Mouse (Mus musculus): Measurements from ENCODE around the gene 1110032F04Rik.
"Not testable (repeated sequence)": the region's sequence is repeated elsewhere in the genome, so short reads cannot be mapped to it uniquely, and the experiment has no call there.

1110032F04Rik gene

DNA sequence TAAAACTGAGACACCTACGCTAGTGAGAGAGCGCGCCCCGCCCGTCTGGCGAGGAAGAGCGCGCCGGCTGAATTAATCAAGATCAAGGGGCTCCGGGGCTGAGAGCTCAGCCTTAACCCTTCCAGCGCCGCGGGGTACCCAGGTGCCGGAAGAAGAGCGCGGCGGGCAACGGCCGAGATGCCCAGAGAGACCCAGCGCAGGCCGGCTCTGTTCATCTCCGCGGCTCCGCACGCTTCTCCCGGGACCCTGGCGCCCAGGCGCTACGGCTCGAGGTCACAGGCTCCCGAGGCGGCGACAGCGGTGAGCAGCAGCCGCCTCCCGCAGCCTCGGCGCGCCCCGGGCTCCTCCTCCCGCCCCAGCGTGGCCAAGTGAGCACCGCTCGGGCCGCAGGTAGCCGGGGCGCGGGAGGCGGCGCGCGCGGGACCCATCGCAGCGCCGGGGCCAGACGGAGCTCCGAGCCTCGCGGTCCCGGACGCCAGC lies at the start of gene 1110032F04Rik:
Gene 1110032F04Rik, plus strand, starts transcription at position 376 of the 480 bp plus-strand sequence.
- no peak for DNase-seq

DNA sequence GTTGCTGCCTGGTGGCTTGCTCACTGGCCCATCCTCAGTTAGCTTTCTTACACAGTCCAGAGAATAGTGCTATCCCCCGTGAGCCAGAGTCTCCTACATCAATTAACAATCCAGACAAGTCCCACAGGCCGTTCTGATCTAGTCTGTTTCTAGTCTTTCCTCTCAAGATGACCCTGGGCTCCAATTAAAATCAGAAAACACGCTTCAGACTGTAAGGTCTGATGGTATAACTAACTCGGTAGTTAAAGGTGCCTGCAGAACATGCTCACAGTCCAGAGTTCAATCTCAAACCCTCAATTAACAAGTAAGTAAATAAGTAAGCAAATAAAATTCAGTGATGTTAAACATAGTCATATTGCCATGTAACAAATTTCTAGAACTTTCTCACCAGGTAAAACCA lies 48.0 kb upstream of the 1110032F04Rik start:
- DNase-seq = no peak

DNA sequence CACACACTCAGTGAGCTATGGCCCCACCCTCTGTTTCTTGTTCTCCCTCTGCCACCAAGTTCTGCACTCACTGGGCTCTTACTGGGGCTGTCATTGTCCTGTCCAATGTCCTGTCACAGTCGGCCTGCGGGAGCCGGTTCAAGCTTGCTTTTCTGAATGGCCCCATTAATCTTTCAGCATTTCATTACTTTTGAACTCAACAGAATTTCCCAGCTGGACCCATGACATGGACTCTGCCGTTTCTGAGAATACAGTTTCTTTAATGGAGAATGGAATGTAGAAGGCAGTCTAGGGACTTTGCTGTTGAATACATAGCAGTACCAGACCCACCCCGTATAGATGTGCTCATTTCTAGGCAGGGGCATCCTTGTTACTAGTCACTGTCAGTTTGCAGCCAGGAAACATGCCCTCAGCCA lies 47.5 kb upstream of the 1110032F04Rik start:
- peak; percentile 20 for DNase-seq

DNA sequence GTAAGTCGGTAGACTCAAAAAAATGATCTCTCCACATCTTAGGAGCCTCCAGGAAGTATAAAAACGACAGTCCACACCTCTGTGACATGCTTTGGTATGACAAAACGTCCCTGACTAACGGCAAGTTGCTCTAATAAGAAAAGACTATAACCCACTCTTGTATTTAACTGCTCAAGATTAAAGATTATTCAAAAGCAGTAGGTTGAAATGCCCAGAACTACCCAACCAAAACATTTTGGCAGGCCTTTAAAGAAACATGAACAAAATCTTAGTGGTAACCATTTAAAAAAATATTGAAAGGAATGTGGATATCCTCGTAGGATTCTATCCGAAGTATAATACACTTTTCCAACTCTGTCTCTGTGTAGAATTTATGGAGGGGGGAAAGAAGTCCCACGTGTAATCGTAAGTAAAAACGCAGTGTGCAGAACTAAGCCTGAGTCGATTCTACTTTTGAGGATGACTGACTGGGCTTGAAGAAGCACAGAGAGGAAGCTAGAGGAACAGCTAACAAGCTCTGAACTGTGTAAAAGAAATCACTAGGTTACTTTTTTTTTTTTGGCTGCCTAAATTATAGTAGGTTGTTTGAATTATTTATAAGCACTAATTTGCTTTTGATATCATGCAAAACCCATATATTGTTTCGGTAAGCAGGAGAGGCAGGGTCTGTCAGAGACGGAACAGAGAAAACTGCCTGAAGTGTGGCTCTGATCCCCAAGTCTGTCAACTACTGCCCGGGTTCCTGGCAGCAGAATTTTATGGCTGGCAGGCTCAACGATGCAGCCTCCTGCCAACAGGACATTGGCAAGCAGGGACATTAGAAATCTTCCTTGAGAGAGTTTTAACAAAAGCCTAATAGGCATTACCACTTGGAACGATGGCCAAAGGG lies 45.3 kb upstream of the 1110032F04Rik start:
- DNase-seq = peak; percentile 53

DNA sequence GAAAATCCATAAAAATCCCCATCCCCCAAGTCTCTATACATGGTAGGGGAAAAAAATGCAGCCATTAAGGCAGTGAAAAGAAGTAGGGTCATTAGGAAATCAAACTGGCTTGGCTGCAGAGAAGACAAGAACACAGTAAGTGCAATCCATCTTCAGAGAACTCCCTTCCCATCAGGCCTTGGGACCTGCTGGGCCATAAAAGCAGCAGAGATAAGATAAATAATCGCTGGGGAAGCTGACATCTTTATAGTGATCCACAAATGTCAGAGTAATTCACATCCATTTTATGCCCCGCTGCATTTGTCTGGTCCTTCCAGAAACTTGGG lies 44.7 kb upstream of the 1110032F04Rik start:
- peak; percentile 1 for DNase-seq

DNA sequence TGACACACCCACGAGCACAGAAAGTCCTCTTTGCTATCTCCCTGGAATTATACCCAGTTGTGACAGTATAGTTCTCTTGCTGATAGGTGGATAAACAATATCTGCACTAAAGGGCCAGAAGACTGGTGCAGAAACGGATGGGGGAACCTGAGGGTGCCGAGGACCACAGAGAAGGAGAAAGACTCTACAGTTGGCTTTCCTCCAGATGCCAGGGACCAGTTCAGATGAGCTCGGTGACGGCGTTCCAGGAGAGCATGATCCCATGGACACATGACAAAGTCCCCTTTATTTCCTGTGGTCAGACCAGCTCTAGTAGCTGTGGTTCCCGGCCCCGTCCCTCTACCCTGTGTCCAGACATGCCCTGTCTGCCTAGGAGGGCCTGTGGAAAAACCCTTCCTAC lies 44.2 kb upstream of the 1110032F04Rik start:
- peak; percentile 2 for DNase-seq

DNA sequence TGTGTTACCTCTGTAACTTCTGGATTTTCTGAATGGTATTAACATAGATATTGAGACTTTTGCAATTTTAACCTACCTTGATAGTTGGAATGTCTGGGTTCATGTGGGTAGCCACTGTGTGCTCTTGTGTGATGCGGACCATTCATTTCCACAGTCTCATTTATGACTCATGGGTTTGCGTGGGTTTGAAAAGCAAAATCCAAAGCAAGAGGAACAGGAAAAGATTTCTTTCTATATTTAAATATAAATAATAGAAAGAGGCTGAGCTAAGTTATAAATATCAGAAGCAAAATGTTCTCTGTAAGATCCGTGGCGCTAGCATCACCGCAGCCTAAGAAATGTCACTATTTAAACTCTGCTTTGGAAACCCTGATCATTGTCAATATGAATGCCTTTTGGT lies 41.7 kb upstream of the 1110032F04Rik start:
- DNase-seq = no peak

DNA sequence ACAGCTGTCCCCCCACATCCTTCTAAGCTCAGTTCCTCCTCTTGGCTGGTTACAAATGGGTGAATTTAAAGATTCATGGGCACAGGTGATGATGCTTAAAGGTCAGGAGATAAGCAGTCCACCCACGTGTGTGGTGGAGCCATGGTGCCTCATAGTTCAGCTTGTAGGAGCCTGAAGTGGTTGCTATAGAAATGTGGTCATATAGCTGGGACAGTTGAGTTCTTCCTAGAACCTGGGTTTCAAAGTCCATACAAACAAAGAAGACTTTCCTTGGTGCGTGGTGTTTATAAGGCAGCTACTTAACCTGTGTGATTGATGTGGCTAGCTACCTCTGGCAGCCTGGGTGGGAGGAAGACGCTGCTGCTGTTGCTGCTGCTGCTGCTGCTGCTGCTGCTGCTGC lies 39.4 kb upstream of the 1110032F04Rik start:
- DNase-seq = no peak

DNA sequence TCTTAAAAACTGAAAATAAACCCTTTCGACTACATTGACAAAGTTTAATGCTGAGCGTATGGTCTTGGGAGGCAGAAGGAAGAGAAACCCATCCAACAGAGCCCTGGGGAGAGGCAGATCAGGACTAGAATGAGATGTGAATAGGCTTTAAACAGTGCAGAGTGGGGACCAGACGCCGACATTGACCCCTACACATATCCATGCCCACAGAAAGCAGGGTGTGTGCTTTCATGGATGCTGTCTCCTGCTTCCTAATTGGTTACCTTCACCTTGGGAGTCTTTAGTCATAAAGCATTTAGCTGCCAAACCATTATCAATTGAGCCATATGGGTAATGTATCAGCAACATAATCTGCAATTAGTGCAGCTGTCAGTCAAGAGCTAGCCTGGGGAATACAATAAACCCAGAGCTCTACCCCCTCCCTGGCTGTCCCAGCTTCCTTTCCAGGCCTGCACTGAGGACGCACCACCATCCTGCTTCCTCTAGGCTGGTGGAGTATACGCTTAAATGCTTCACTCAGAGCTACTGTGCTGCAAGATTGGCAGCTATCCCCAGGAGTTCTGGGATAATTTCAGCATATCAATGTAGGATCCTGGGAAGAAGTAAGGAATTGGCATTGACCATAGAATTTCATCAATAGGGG lies 32.4 kb upstream of the 1110032F04Rik start:
- DNase-seq = no peak

DNA sequence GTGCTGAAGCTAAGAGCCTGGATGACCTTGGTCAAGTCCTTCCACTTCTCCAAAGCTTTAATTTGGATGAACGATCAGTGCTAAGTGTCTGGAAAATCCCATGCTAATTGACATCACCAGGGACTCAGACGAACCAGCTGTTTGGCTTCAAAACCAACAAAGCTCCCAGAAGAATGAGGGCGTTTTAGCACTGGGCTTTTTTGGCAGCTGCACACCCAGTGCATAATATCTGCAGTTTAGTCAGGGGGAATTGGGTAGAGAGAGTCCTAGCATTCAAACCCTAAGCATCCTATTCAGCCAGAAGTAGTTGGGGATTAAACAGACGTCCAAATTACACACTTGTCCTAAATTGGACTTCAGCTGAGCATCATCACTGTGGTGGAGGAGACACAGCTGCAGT lies 29.2 kb upstream of the 1110032F04Rik start:
- DNase-seq = no peak

DNA sequence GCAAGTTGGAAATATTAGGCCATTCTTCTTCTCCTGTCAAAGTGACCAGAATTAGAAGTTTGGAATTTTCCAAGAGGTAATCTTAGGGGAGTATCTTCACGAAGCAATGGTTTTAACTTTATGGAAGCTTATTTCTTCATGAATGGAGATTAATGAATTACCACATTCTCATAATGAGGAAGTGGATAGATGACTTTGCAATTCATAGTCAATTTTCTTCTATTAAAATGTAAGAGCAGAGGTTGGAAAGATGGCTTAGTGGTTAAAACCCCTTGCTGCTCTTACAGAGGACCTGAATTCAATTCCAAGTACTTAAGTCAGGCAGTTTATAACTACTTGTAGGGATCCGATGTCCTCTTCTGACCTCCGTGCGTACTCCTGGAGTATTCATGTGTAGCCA lies 25.4 kb upstream of the 1110032F04Rik start:
- no peak for DNase-seq

DNA sequence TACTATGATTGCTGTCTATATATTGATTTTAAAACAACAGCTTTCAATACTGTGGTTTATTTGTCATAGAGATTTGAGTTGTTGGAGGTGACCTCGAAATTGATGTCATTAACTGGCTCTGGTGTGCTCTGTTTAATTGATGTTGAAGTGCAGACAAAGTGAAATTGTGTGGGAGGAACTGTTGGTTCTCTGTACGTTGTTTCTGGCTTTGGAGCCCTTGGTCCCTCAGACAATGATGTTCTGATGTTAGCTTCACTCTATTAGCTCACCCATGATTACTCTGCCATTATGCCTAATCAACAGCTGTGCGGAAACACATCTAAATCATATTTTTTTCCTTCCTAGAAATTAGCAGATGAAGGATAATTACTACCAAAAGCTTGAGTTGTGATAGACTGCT lies 21.1 kb upstream of the 1110032F04Rik start:
- DNase-seq = no peak

DNA sequence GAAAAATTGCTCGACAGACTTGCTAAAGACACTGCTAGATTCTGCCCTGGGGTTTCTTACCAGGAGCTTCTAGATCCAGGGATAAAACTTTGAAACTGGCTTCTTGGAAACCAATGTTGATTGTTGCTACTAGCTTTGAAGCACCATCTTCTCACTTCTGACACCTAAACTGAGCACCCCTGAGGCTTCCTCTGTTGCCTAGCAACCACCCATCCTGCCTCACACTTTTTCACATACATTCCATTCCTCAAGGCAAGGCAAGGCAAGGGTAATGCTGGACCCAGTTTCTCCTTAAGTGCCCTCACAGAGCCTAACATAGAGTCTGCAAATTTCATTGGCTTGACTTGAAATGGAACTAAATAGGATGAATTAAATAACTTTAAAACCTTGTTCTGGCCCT lies 17.0 kb upstream of the 1110032F04Rik start:
- no peak for DNase-seq

DNA sequence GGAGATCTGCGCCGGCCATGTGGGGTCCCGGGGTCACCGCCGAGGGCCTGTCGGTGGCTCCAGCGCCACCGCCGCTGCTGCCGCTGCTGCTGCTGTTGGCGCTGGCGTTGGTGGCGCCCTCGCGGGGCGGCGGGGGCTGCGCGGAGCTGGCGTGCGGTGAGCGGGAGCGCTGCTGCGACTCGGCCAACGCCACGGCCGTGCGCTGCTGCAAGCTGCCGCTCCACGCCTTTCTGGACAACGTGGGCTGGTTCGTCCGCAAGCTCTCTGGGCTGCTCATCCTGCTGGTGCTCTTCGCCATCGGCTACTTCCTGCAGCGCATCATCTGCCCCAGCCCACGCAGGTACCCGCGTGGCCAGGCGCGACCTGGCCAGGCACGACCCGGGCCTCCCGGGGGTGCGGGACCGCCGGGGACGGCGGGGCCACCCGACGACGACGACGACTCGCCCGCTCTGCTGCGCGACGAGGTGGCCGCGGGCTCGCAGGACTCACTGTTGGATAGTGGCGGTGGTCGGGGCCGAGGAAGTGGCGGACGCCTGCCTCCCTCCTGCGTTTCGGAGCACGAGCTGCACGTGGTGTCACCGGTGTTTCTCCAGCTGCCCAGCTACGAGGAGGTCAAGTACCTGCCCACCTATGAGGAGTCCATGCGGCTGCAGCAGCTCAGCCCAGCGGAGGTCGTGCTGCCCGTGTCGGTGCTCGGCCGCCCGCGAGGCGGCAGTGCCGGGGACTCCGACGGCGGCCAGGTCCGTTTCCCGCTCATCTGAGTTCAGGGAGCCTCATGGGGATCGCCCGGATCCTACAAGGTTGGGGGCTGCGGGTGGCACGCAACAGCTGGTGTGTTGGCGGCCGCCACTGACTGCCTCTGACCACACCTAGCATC lies 543 bp downstream of the 1110032F04Rik start:
- DNase-seq = no peak

DNA sequence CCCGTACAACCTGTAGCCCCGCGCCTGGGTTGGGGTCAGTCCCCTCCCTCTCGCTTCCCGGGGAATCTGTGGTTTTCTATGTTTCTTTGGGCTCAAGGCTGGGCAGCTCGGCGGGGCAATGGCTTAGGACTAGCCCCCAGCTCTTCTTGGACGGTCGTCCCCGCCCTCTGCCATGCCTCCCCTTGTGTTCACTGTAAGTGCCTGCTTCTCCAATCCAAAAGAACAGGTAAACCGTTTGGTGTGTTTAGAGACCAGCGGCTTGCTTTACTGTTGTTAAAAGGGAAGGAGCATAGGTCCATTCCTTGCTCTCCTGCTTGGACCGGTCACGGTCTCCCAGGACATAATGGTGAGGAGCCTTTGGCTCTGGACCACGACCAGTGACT lies 1.2 kb downstream of the 1110032F04Rik start:
- DNase-seq = no peak

DNA sequence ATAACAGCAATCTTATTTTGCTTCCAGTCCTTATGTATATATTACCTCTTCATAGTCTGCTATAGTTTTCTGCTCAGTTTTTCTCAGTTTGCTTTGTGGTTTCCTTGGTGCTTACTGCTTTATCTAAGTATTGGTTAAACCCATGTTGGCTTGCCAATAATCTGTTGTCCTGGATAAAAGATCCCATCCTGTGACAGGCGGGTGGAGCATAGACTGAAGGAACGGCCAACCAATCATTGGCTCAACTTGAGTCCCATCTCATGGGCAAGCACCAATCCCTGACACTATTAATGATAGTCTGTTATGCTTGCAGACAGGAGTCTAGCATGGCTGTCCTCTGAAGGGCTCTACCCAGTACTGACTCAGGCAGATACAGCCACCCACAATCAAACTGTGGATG lies 4.7 kb downstream of the 1110032F04Rik start:
- DNase-seq = no peak

DNA sequence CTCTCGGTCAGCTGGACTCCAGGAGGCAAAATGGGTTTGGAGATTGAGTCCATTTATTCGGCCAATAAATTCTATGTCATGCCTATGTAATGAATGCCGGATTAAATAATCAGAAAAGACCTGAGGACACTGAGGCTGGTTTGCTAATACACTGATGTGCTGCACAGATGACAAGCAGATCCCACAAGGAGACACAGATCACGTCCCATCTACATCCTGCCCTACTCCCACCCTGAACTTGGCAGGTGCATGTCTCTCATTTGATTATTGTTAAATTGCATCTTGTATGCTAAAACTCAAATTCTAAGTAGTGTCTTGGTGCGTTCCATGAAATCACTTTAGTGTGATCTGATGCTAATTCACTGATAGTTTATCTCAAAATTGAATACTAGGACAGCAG lies 17.5 kb downstream of the 1110032F04Rik start:
- no peak for DNase-seq

DNA sequence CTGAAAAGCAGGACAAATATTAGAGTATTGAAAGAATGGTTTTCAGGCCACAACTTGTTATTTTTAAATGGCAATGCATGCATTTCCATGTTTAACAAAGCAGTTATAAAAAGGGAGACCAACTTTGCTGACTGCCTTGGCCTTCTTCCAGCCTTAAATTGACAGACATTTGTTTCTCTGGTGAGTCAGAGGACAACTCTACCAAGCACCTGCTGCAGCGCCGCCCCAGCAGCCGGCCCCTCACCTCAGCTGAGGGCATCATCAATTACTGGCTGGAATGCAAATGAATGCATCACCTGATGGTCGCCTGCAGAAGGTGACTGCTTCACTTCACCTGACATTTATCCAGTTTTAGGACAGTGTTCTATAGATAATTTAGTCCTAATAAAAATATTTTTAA lies 26.0 kb downstream of the 1110032F04Rik start:
- no peak for DNase-seq

DNA sequence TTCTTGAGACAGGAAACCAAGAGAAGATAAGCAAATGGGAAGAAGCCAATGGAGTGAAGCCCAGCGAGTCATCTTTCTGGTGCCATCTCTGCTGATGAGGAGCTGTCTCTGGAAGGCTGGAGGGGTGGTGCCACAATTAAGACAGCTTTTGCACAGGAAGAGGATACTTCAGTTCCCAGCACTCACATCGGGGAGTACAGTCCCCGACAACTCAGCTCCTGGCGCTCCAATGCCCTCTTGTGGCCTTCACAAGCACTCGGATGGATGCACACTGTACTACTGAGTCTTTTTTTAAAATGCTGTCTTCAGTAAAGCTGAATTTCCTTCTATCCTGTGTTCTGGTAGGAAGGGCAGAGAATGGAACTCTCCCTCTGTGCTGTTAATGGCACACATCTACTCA lies 27.8 kb downstream of the 1110032F04Rik start:
- no peak for DNase-seq

DNA sequence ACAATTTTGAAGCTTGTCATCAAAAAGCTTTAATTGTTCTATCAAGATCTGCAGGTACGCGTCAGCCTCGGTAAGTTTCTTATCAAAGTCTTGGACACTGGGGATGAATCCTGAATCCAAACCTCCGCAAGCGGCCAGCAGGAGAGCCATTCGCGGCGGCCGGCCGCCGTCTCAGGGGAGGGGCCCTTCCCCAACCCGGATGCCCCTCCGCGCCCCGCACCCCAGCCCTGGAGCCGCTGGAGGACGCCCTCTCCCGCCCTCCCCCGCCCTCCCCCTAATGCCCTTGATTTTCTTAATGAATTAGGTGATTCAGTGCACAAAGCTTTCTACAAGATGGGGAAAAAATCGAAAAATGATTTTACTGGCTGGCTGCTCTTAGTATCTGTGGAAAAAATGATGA lies 33.2 kb downstream of the 1110032F04Rik start:
- DNase-seq = not testable (repeated sequence)

DNA sequence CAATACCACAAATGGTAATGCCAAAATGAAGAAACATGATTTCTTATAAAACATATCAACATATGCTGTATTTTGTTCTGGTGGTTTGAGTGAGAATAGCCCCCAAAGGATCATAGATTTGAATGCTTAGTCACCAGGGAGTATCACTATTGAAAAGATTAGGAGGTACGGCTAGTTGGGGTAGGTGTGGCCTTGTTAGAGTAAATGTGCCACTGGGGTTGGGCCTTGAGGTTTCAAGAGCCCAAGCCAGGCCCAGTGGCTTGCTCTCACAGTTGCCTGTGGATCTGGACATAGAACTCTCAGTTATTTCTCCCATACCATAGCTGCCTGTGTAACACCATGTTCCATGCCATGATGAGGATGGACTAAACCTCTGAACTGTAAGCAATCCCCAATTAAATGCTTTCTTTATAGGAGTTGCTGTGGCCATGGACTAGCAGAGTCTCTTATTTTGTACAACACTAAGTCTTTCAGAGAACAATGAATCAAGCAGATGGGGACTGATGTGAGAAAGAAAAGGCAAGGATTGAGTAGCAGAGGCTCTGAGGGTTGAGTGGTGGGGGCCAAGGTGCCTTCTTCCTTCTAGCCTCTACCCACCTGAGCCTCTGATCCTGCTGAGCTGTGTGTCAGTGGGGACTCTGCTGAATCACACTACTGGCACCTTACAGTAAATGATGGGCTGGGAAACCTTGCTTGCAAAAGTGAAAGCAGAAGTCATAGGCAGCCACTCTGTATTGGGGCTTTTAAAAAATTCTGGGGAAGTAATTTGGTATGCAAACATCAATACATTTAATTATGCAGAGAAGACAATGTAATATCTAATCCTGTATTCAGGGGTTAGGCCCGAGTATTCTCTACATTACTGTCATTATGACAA lies 35.8 kb downstream of the 1110032F04Rik start:
- no peak for DNase-seq

DNA sequence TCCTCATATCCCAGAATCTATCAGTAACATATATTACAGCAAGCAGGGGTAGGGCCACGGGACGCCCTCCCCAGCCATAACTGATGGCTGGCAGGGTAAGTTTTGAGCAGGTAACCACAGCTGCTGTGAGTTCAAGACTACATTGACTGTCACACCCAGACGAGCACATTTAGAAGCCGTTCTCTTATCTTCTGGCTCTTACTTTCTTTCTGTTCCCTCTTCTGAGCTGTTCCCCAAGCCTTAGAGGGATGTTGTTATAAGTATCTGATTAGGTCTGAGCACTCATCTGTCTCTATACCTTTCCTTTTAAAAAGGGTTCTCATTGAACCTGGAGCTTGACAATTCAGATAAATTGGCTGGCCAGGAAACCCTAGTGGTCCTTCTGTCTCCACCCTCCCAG lies 38.1 kb downstream of the 1110032F04Rik start:
- no peak for DNase-seq

Measured in cerebellum, adult 9-11 months (tissue).